Mouse (Mus musculus): ENCODE results near the gene Hacl1. TPM values are rescaled to one million over a fixed set of nuclear protein-coding genes. Genes with fewer than 3 reads are reported as not detected.

The Hacl1 gene
- polyA plus RNA-seq, 1 experiment from 2014 or later: 13.4 TPM

DNA sequence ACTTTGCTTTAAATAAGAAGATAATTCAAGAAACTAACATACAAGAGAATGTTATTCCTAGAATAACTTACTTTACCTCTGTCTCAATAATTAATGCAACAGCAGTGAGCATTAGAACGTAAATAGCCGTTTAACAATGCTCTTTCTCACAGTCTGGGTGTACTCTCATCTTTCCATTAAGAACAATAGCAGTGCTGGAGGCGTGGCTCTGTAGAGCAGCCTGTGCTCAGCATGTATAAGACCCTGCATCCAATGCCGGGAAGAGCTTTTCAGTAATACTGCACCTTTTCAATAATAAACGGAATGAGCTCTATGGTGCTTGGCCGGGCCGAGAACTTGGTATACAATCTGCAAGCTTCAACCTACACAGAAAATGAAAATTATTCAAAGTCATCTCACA is 10.4 kb downstream of the Hacl1 start:
- WGBS: 74% methylated on average over 7 of the region's 7 CpGs
- no peaks in the 10 kb centered on the region for H3K4me1 ChIP-seq (ENCODE audit: control insufficient read depth, insufficient read depth, low read length)
- H3K27ac ChIP-seq (replicated peaks; ENCODE audit: low read depth, low read length): no peak overlapping the region
- H3K4me2 ChIP-seq (ENCODE audit: low read depth, low read length): no peak overlapping the region
- no peaks in the 10 kb centered on the region for H3K9me3 ChIP-seq (ENCODE audit: control insufficient read depth, low read length)
- H3K27me3 ChIP-seq (replicated peaks; ENCODE audit: control insufficient read depth, insufficient read depth, low read length): no peaks in the 10 kb centered on the region
- H3K4me3 ChIP-seq (ENCODE audit: low read depth, low read length): no peak overlapping the region
- H3K36me3 ChIP-seq (ENCODE audit: control insufficient read depth, insufficient read depth, low read length): no peaks in the 10 kb centered on the region
- no peak overlapping the region for H3K9ac ChIP-seq (ENCODE audit: low read depth, low read length)
- ATAC-seq (ENCODE audit: low read depth) (no peak), DNase-seq (ENCODE audit: low spot score) (peak; percentile 14)

- H3K4me1 ChIP-seq (ENCODE audit: control insufficient read depth, insufficient read depth, low read length): no peaks in the 10 kb centered on the region
- WGBS: 83% methylated on average over 12 of the region's 12 CpGs
These were observed 18.3 kb downstream of the Hacl1 start for GRCm38 (mm10) chr14:31622748-31623147.

DNA sequence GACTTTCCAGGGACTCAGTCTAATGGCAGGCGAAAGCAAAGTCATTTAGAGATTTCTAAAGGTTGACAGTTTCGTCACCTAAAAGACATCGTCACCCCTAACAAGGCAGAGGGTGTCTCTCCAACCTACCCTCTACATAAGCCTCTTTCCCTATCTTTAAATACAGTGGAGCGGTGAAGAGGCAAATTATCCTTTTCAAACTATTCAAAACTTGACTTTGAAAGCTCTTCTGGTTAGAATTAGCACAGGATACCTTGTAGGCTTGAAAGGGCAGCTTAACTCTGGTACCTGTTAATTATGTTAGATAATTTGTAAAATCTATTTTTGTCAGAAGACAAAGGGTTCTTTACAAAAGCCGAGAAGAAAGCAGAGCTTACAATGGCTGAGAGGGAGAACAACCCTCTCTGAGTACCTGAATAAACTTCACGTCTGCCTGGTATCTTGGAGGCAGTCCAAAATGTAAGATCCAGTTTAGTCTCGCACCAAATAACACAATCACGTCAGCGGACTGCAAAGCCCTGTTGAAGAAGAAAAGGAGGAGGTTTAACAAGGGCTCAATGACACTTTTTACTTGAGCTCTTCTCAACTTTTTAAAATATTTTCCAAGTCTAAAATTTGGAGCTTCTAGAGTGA is 20.4 kb downstream of the Hacl1 start:
- H3K36me3 ChIP-seq (ENCODE audit: control insufficient read depth, insufficient read depth, low read length): 0 out of 2 replicates have a peak, but pooled peaks cover 7% of the 10 kb centered on the region
- no peak overlapping the region for H3K9ac ChIP-seq (ENCODE audit: low read depth, low read length)
- no peaks in the 10 kb centered on the region for H3K9me3 ChIP-seq (ENCODE audit: control insufficient read depth, low read length)
- H3K27ac ChIP-seq (replicated peaks; ENCODE audit: low read depth, low read length): no peak overlapping the region
- DNase-seq (ENCODE audit: low spot score): peak; percentile 73
- 64% methylated on average over 9 of the region's 9 CpGs for WGBS
- no peaks in the 10 kb centered on the region for H3K4me1 ChIP-seq (ENCODE audit: control insufficient read depth, insufficient read depth, low read length)
- ATAC-seq (ENCODE audit: low read depth): peak; percentile 84; the same call in 1 of the 2 replicates
- H3K4me2 ChIP-seq (ENCODE audit: low read depth, low read length): no peak overlapping the region
- no peaks in the 10 kb centered on the region for H3K27me3 ChIP-seq (replicated peaks; ENCODE audit: control insufficient read depth, insufficient read depth, low read length)
- no peak overlapping the region for H3K4me3 ChIP-seq (ENCODE audit: low read depth, low read length)

More at GRCm38 (mm10) chr14:31622748-31623147, 18.3 kb downstream of the Hacl1 start:
- no peak overlapping the region for H3K4me2 ChIP-seq (ENCODE audit: low read depth, low read length)
- H3K27me3 ChIP-seq (replicated peaks; ENCODE audit: control insufficient read depth, insufficient read depth, low read length): no peaks in the 10 kb centered on the region
- H3K36me3 ChIP-seq (ENCODE audit: control insufficient read depth, insufficient read depth, low read length): 0 out of 2 replicates have a peak, but pooled peaks cover 4% of the 10 kb centered on the region
- DNase-seq (ENCODE audit: low spot score): no peak
- no peak for ATAC-seq (ENCODE audit: low read depth)
- H3K27ac ChIP-seq (replicated peaks; ENCODE audit: low read depth, low read length): no peak overlapping the region
- no peaks in the 10 kb centered on the region for H3K9me3 ChIP-seq (ENCODE audit: control insufficient read depth, low read length)
- H3K4me3 ChIP-seq (ENCODE audit: low read depth, low read length): no peak overlapping the region
- H3K9ac ChIP-seq (ENCODE audit: low read depth, low read length): no peak overlapping the region

GRCm38 (mm10) chr14:31617997-31618396 is 23.1 kb downstream of the Hacl1 start:
- Histone ChIP-seq H3K4me2 (ENCODE audit: low read depth, low read length) (no peak overlapping the region), H3K9ac (ENCODE audit: low read depth, low read length) (no peak overlapping the region), H3K4me3 (ENCODE audit: low read depth, low read length) (no peak overlapping the region), H3K9me3 (ENCODE audit: control insufficient read depth, low read length) (no peaks in the 10 kb centered on the region), H3K36me3 (ENCODE audit: control insufficient read depth, insufficient read depth, low read length) (0 out of 2 replicates have a peak, but pooled peaks cover 6% of the 10 kb centered on the region), H3K27ac (replicated peaks; ENCODE audit: low read depth, low read length) (no peak overlapping the region), H3K4me1 (ENCODE audit: control insufficient read depth, insufficient read depth, low read length) (no peaks in the 10 kb centered on the region), H3K27me3 (replicated peaks; ENCODE audit: control insufficient read depth, insufficient read depth, low read length) (no peaks in the 10 kb centered on the region)
- WGBS: 71% methylated on average over 3 of the region's 3 CpGs
- ATAC-seq (ENCODE audit: low read depth): no peak
- DNase-seq (ENCODE audit: low spot score): no peak

- Histone ChIP-seq H3K4me1 (ENCODE audit: control insufficient read depth, insufficient read depth, low read length) (no peaks in the 10 kb centered on the region), H3K4me3 (ENCODE audit: low read depth, low read length) (no peak overlapping the region), H3K27me3 (replicated peaks; ENCODE audit: control insufficient read depth, insufficient read depth, low read length) (no peaks in the 10 kb centered on the region), H3K27ac (replicated peaks; ENCODE audit: low read depth, low read length) (no peak overlapping the region), H3K9me3 (ENCODE audit: control insufficient read depth, low read length) (no peaks in the 10 kb centered on the region), H3K9ac (ENCODE audit: low read depth, low read length) (no peak overlapping the region), H3K4me2 (ENCODE audit: low read depth, low read length) (no peak overlapping the region), H3K36me3 (ENCODE audit: control insufficient read depth, insufficient read depth, low read length) (0 out of 2 replicates have a peak, but pooled peaks cover 6% of the 10 kb centered on the region)
- ATAC-seq (ENCODE audit: low read depth) (no peak), DNase-seq (ENCODE audit: low spot score) (no peak)
- WGBS: 78% methylated on average over 9 of the region's 9 CpGs
These were observed 23.9 kb downstream of the Hacl1 start for GRCm38 (mm10) chr14:31617204-31617603.

DNA sequence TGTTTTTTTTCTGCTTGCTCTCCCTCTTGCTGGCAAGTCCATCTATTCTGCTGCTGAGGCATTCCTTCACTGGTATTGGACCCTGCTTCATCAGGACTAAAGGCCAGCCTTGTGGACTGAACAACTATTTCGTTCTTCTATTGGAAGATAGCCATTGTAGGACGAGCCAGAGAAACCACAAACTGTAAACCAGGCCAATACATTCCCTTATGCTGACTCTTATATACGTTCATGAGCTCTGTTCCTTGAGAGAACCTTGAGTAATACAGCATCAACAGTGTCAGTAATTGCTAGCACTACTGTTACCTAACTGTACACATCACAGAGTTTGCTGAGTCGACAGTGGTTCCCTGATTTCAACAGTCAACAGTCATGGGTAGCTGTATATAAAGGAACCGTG is 27.4 kb downstream of the Hacl1 start:
- H3K4me2 ChIP-seq (ENCODE audit: low read depth, low read length): no peak overlapping the region
- H3K4me3 ChIP-seq (ENCODE audit: low read depth, low read length): no peak overlapping the region
- ATAC-seq (ENCODE audit: low read depth) (no peak), DNase-seq (ENCODE audit: low spot score) (no peak)
- H3K27me3 ChIP-seq (replicated peaks; ENCODE audit: control insufficient read depth, insufficient read depth, low read length): no peaks in the 10 kb centered on the region
- no peak overlapping the region for H3K9ac ChIP-seq (ENCODE audit: low read depth, low read length)
- 73% methylated on average over 5 of the region's 5 CpGs for WGBS
- H3K36me3 ChIP-seq (ENCODE audit: control insufficient read depth, insufficient read depth, low read length): 0 out of 2 replicates have a peak, but pooled peaks cover 6% of the 10 kb centered on the region
- no peak overlapping the region for H3K27ac ChIP-seq (replicated peaks; ENCODE audit: low read depth, low read length)
- no peaks in the 10 kb centered on the region for H3K9me3 ChIP-seq (ENCODE audit: control insufficient read depth, low read length)
- H3K4me1 ChIP-seq (ENCODE audit: control insufficient read depth, insufficient read depth, low read length): no peaks in the 10 kb centered on the region

- H3K4me3 ChIP-seq (ENCODE audit: low read depth, low read length): no peak overlapping the region
- no peak for DNase-seq (ENCODE audit: low spot score)
- ATAC-seq (ENCODE audit: low read depth): no peak
- WGBS: 61% methylated on average over 4 of the region's 4 CpGs
- no peak overlapping the region for H3K4me2 ChIP-seq (ENCODE audit: low read depth, low read length)
- no peak overlapping the region for H3K9ac ChIP-seq (ENCODE audit: low read depth, low read length)
- no peak overlapping the region for H3K27ac ChIP-seq (replicated peaks; ENCODE audit: low read depth, low read length)
- H3K9me3 ChIP-seq (ENCODE audit: control insufficient read depth, low read length): no peaks in the 10 kb centered on the region
- no peaks in the 10 kb centered on the region for H3K27me3 ChIP-seq (replicated peaks; ENCODE audit: control insufficient read depth, insufficient read depth, low read length)
- 0 out of 2 replicates have a peak, but pooled peaks cover 6% of the 10 kb centered on the region for H3K36me3 ChIP-seq (ENCODE audit: control insufficient read depth, insufficient read depth, low read length)
- H3K4me1 ChIP-seq (ENCODE audit: control insufficient read depth, insufficient read depth, low read length): no peaks in the 10 kb centered on the region
These were observed 29.1 kb downstream of the Hacl1 start for GRCm38 (mm10) chr14:31611986-31612385.

DNA sequence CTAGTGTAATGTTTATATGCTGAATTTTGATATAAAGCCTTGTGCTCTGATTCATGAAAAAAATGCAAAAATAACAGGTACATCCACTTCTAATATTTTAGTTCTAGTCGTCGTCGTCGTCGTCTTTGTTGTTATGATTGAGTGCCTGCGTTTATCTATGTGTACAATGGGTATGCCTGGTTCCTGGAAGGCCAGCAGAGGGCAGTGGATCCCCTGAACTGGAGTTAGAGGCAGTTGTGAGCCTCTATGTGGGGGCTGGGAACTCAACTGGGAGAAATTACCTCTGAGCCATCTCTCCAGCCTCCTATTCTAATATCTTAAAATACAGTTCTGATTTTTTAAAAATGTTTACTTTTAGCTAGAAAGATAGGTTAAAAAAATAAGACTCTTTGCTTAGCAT is 35.6 kb downstream of the Hacl1 start:
- Histone ChIP-seq H3K36me3 (ENCODE audit: control insufficient read depth, insufficient read depth, low read length) (no peaks in the 10 kb centered on the region), H3K4me1 (ENCODE audit: control insufficient read depth, insufficient read depth, low read length) (no peaks in the 10 kb centered on the region), H3K9me3 (ENCODE audit: control insufficient read depth, low read length) (no peaks in the 10 kb centered on the region), H3K27me3 (replicated peaks; ENCODE audit: control insufficient read depth, insufficient read depth, low read length) (no peaks in the 10 kb centered on the region), H3K27ac (replicated peaks; ENCODE audit: low read depth, low read length) (no peak overlapping the region), H3K9ac (ENCODE audit: low read depth, low read length) (no peak overlapping the region), H3K4me2 (ENCODE audit: low read depth, low read length) (no peak overlapping the region), H3K4me3 (ENCODE audit: low read depth, low read length) (no peak overlapping the region)
- no peak for DNase-seq (ENCODE audit: low spot score)
- 61% methylated on average over 6 of the region's 6 CpGs for WGBS
- no peak for ATAC-seq (ENCODE audit: low read depth)

GRCm38 (mm10) chr14:31604916-31605315 is 36.2 kb downstream of the Hacl1 start:
- Histone ChIP-seq H3K9ac (ENCODE audit: low read depth, low read length) (no peak overlapping the region), H3K27me3 (replicated peaks; ENCODE audit: control insufficient read depth, insufficient read depth, low read length) (no peaks in the 10 kb centered on the region), H3K9me3 (ENCODE audit: control insufficient read depth, low read length) (no peaks in the 10 kb centered on the region), H3K36me3 (ENCODE audit: control insufficient read depth, insufficient read depth, low read length) (no peaks in the 10 kb centered on the region), H3K4me2 (ENCODE audit: low read depth, low read length) (no peak overlapping the region), H3K4me3 (ENCODE audit: low read depth, low read length) (no peak overlapping the region), H3K27ac (replicated peaks; ENCODE audit: low read depth, low read length) (no peak overlapping the region), H3K4me1 (ENCODE audit: control insufficient read depth, insufficient read depth, low read length) (no peaks in the 10 kb centered on the region)
- DNase-seq (ENCODE audit: low spot score): no peak
- WGBS: 62% methylated on average over 5 of the region's 5 CpGs
- no peak for ATAC-seq (ENCODE audit: low read depth)

Data from embryonic facial prominence, embryonic 14.5 days (tissue).